Mouse (Mus musculus): ENCODE results near the gene Mtmr4. TPM values are rescaled to one million over a fixed set of nuclear protein-coding genes. Genes with fewer than 3 reads are reported as not detected.

Gene Mtmr4
- polyA plus RNA-seq, 1 experiment from 2014 or later, result 5.6 TPM

DNA sequence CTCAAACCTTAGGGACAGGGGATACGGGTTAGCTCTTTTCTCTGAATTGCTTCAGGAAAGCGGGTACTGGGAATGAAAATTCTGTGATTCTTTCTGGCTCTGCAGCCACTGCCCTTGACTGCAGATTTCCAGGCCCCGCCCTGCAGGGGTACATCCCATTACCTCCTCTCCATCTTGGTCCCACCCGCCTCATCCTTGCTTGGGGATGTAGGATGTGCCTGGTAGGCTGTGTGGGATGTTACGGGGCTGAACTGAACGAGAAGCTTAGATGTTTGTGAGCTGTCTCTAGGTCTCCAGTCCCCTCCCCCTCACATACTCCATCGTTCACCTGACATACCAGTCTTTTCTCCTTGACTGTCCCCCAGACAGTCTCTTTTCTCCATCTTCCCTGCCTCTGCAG lies 4.0 kb downstream of the Mtmr4 start:
- Histone ChIP-seq H3K9ac (replicated peaks) (peak overlapping the region; percentile 71), H3K36me3 (replicated peaks; ENCODE audit: insufficient read depth, low read length) (peaks cover 37% of the 10 kb centered on the region), H3K4me2 (ENCODE audit: low read depth, low read length) (peak overlapping the region; percentile 99), H3K9me3 (ENCODE audit: low read length) (no peaks in the 10 kb centered on the region), H3K4me3 (ENCODE audit: low read depth, low read length) (peak overlapping the region; percentile 58), H3K4me1 (ENCODE audit: insufficient read depth) (peaks cover 34% of the 10 kb centered on the region), H3K27me3 (ENCODE audit: insufficient read depth, low read length) (no peaks in the 10 kb centered on the region), H3K27ac (ENCODE audit: low read depth) (peak overlapping the region; percentile 6; the same call in 1 of the 2 replicates)
- ATAC-seq, result no peak
- WGBS (ENCODE audit: insufficient replicate concordance), result 50% methylated on average over 7 of the region's 7 CpGs
- TF ChIP-seq CTCF (IDR thresholded peaks at IDR 0.05; ENCODE audit: low read depth), result no peak
- no peak for DNase-seq

DNA sequence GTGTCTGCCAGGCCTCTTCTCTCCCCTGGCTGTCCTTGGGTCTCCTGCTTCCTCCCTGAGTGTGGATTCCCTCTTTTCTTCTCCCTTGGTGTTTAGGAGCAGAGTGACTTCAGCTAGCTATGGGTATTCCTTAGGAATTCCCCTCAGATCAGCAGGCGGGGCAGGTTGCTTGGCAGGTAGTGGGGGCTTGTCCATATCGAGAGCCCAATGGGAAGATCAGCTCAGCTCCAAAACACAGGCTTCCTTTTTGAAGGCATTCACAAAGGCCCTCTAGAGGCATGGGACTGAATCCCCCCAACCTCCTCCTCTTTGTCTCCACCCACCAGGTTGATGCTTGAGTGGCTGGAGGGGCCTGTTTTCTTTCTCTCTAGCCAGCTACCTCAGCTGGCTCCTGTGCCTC lies 4.5 kb downstream of the Mtmr4 start:
- Histone ChIP-seq H3K36me3 (replicated peaks; ENCODE audit: insufficient read depth, low read length) (peaks cover 41% of the 10 kb centered on the region), H3K4me2 (ENCODE audit: low read depth, low read length) (peak overlapping the region; percentile 99), H3K27me3 (ENCODE audit: insufficient read depth, low read length) (no peaks in the 10 kb centered on the region), H3K27ac (ENCODE audit: low read depth) (no peak overlapping the region), H3K9ac (replicated peaks) (no peak overlapping the region), H3K9me3 (ENCODE audit: low read length) (no peaks in the 10 kb centered on the region), H3K4me1 (ENCODE audit: insufficient read depth) (peaks cover 34% of the 10 kb centered on the region), H3K4me3 (ENCODE audit: low read depth, low read length) (no peak overlapping the region)
- no peak for DNase-seq
- ATAC-seq, result no peak
- TF ChIP-seq CTCF (IDR thresholded peaks at IDR 0.05; ENCODE audit: low read depth) (no peak), EP300 (IDR thresholded peaks at IDR 0.05; ENCODE audit: low read depth) (no peak)
- 67% methylated on average over 2 of the region's 2 CpGs for WGBS (ENCODE audit: insufficient replicate concordance)

DNA sequence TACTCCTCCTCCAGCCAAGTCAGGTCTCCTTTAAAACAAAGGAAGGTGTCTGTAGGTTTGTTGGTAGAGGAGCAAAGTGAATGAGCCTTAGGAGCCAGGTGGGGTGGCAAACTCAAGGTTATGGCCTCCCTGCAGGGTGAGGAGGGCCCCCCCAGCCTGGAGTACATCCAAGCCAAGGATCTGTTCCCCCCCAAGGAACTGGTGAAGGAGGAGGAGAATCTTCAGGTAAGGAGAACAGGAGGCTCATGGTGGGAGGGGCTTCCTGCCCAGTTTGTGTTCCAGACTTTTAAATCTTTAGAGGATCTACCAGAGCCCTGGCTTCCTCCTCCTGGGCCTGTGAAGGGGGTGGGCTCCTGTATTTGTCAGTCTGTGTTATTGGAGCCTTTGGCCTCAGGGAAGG lies 5.1 kb downstream of the Mtmr4 start:
- peaks cover 34% of the 10 kb centered on the region for H3K4me1 ChIP-seq (ENCODE audit: insufficient read depth)
- no peak for TF ChIP-seq EP300 (IDR thresholded peaks at IDR 0.05; ENCODE audit: low read depth)
- no peak for TF ChIP-seq CTCF (IDR thresholded peaks at IDR 0.05; ENCODE audit: low read depth)
- H3K27me3 ChIP-seq (ENCODE audit: insufficient read depth, low read length), result no peaks in the 10 kb centered on the region
- ATAC-seq (no peak), DNase-seq (no peak)
- H3K9ac ChIP-seq (replicated peaks), result no peak overlapping the region
- H3K36me3 ChIP-seq (replicated peaks; ENCODE audit: insufficient read depth, low read length), result peaks cover 44% of the 10 kb centered on the region
- no peaks in the 10 kb centered on the region for H3K9me3 ChIP-seq (ENCODE audit: low read length)
- H3K27ac ChIP-seq (ENCODE audit: low read depth), result no peak overlapping the region
- no peak overlapping the region for H3K4me3 ChIP-seq (ENCODE audit: low read depth, low read length)
- no peak overlapping the region for H3K4me2 ChIP-seq (ENCODE audit: low read depth, low read length)

DNA sequence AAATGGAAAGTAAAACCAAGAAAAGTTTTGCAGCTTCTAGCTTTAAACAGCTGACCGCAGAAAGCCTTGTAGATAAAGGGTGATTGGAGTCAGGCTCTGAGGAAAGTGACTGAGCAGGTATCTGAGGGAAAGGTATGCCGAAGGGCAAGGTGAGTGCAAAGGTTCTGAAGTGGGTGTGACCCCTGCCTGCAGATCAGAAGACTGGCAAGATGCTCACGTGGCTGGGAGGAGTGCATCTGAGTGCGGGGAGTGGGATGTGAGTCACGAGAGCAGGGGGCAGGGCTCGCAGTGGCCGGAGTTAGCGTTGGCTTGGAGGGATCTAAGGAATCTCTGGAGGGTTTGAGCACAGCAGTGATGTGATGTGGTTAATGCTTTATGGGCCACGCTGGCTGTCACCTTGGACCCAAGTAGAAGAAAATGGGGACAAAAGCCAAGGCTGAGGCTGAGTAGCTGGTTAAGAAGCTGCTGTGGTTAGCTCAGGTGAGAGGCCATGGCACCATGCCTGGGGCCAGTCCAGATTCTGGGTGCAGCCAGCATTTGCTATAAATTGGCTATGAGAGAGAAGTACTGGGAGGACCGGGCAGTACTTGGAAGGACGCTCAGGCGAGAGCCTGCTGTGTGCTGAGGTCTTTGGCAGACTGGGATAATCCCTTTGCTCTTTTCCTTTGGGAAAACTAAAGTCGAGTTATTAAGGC lies 7.6 kb downstream of the Mtmr4 start:
- H3K4me3 ChIP-seq (ENCODE audit: low read depth, low read length), result no peak overlapping the region
- WGBS (ENCODE audit: insufficient replicate concordance), result 86% methylated on average over 13 of the region's 13 CpGs
- H3K27ac ChIP-seq (ENCODE audit: low read depth), result no peak overlapping the region
- no peak for DNase-seq
- peaks cover 68% of the 10 kb centered on the region for H3K36me3 ChIP-seq (replicated peaks; ENCODE audit: insufficient read depth, low read length)
- no peaks in the 10 kb centered on the region for H3K27me3 ChIP-seq (ENCODE audit: insufficient read depth, low read length)
- H3K9me3 ChIP-seq (ENCODE audit: low read length), result no peaks in the 10 kb centered on the region
- TF ChIP-seq EP300 (IDR thresholded peaks at IDR 0.05; ENCODE audit: low read depth) (no peak), CTCF (IDR thresholded peaks at IDR 0.05; ENCODE audit: low read depth) (no peak)
- H3K9ac ChIP-seq (replicated peaks), result no peak overlapping the region
- no peak for ATAC-seq
- no peak overlapping the region for H3K4me2 ChIP-seq (ENCODE audit: low read depth, low read length)
- H3K4me1 ChIP-seq (ENCODE audit: insufficient read depth), result peaks cover 14% of the 10 kb centered on the region

DNA sequence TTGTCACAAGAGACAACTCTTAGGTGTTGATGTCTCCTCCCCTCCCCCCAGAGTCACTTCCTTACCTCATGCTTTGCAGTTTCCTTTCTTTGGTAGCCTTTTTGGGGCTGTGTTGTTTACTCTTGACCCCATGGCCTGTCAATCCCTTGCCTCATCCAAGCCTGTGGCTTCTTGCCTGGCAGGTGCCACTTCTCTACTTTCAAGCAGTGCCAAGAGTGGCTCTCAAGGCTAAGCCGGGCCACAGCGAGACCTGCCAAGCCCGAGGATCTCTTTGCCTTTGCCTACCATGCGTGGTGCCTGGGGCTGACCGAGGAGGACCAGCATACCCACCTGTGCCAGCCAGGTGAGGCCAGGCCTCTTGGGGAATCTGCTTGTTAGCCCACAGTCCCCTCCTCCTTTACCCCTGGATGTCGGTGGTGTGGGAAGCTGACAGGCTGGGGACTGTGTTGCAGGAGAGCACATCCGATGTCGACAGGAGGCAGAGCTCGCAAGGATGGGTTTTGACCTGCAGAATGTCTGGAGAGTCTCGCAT lies 8.4 kb downstream of the Mtmr4 start:
- Histone ChIP-seq H3K9ac (replicated peaks) (no peak overlapping the region), H3K4me2 (ENCODE audit: low read depth, low read length) (no peak overlapping the region), H3K36me3 (replicated peaks; ENCODE audit: insufficient read depth, low read length) (peaks cover 76% of the 10 kb centered on the region), H3K4me3 (ENCODE audit: low read depth, low read length) (no peak overlapping the region), H3K27me3 (ENCODE audit: insufficient read depth, low read length) (no peaks in the 10 kb centered on the region), H3K4me1 (ENCODE audit: insufficient read depth) (peaks cover 9% of the 10 kb centered on the region), H3K27ac (ENCODE audit: low read depth) (no peak overlapping the region), H3K9me3 (ENCODE audit: low read length) (no peaks in the 10 kb centered on the region)
- DNase-seq (no peak), ATAC-seq (no peak)
- 88% methylated on average over 10 of the region's 10 CpGs for WGBS (ENCODE audit: insufficient replicate concordance)
- TF ChIP-seq CTCF (IDR thresholded peaks at IDR 0.05; ENCODE audit: low read depth), result no peak
- TF ChIP-seq EP300 (IDR thresholded peaks at IDR 0.05; ENCODE audit: low read depth), result no peak

DNA sequence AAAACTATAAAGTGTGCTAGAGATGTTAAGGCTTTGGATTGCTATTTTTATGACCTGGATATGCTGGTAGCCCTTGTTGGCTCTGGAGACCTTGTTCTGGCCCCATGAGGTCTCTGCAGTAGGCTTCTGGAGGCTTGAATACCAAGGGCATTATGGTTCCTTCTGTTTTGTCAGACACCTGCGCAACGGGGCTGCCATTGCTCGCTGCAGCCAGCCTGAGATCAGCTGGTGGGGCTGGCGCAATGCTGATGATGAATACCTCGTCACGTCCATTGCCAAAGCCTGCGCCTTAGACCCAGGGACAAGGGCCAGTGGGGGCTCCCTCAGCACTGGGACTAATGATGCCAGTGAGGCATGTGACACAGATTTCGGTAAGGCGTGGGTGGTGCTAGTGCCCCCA lies 10.3 kb downstream of the Mtmr4 start:
- peaks cover 89% of the 10 kb centered on the region for H3K36me3 ChIP-seq (replicated peaks; ENCODE audit: insufficient read depth, low read length)
- TF ChIP-seq CTCF (IDR thresholded peaks at IDR 0.05; ENCODE audit: low read depth) (no peak), EP300 (IDR thresholded peaks at IDR 0.05; ENCODE audit: low read depth) (no peak)

More for the DNA sequence above, 10.3 kb downstream of the Mtmr4 start:
- 86% methylated on average over 9 of the region's 9 CpGs for WGBS (ENCODE audit: insufficient replicate concordance)
- Histone ChIP-seq H3K4me3 (ENCODE audit: low read depth, low read length) (no peak overlapping the region), H3K27ac (ENCODE audit: low read depth) (no peak overlapping the region), H3K9ac (replicated peaks) (no peak overlapping the region), H3K4me1 (ENCODE audit: insufficient read depth) (no peaks in the 10 kb centered on the region), H3K27me3 (ENCODE audit: insufficient read depth, low read length) (no peaks in the 10 kb centered on the region), H3K9me3 (ENCODE audit: low read length) (no peaks in the 10 kb centered on the region), H3K4me2 (ENCODE audit: low read depth, low read length) (no peak overlapping the region)
- DNase-seq, result no peak
- no peak for ATAC-seq

Measured in liver, postnatal 0 days (tissue).